Mouse (Mus musculus): Measurements from ENCODE around the gene Patz1. TPM values are rescaled to one million over a fixed set of nuclear protein-coding genes. Genes with fewer than 3 reads are reported as not detected.
A peak's percentile ranks its signal among the peaks of the same experiment; 100 is the strongest.

Patz1 gene
- polyA plus RNA-seq, 1 experiment, result 29.6 TPM

- H3K36me3 ChIP-seq (ENCODE audit: control insufficient read depth, insufficient read depth), result no peaks in the 10 kb centered on the region
- no peak overlapping the region for H3K4me3 ChIP-seq (ENCODE audit: insufficient read depth, poor library complexity, severe bottlenecking)
- no peaks in the 10 kb centered on the region for H3K79me2 ChIP-seq (ENCODE audit: control insufficient read depth, insufficient read depth)
- no peaks in the 10 kb centered on the region for H3K79me3 ChIP-seq (ENCODE audit: low read depth)
- H3K27me3 ChIP-seq (ENCODE audit: control insufficient read depth, insufficient read depth, insufficient read length), result no peaks in the 10 kb centered on the region
- H3ac ChIP-seq (ENCODE audit: control insufficient read depth, insufficient read length, low read depth), result no peak overlapping the region
- TF ChIP-seq CEBPB (IDR thresholded peaks at IDR 0.05; ENCODE audit: low read depth) (no peak), MYOD1 (IDR thresholded peaks at IDR 0.05; ENCODE audit: control insufficient read depth, insufficient read length, low read depth) (no peak), MYOG (IDR thresholded peaks at IDR 0.05; ENCODE audit: control insufficient read depth, extremely low read depth, insufficient read length) (no peak), FOSL1 (IDR thresholded peaks at IDR 0.05; ENCODE audit: insufficient read depth, low read length, poor library complexity, severe bottlenecking) (no peak), CTCF (IDR thresholded peaks at IDR 0.05; ENCODE audit: control insufficient read depth, insufficient read depth, insufficient read length) (no peak), MAX (IDR thresholded peaks at IDR 0.05) (no peak), USF1 (IDR thresholded peaks at IDR 0.05; ENCODE audit: low read depth) (no peak)
Observed at GRCm38 (mm10) chr11:3336602-3337001, 47.9 kb downstream of the Patz1 start.

- TF ChIP-seq USF1 (IDR thresholded peaks at IDR 0.05; ENCODE audit: low read depth) (peak; percentile 36), CEBPB (IDR thresholded peaks at IDR 0.05; ENCODE audit: low read depth) (no peak)
- no peaks in the 10 kb centered on the region for H3K79me2 ChIP-seq (ENCODE audit: control insufficient read depth, insufficient read depth)
- H3K79me3 ChIP-seq (ENCODE audit: low read depth), result no peaks in the 10 kb centered on the region
- H3K4me3 ChIP-seq (ENCODE audit: insufficient read depth, poor library complexity, severe bottlenecking), result no peak overlapping the region
- H3K27me3 ChIP-seq (ENCODE audit: control insufficient read depth, insufficient read depth, insufficient read length), result no peaks in the 10 kb centered on the region
- peak overlapping the region; percentile 29 for H3ac ChIP-seq (ENCODE audit: control insufficient read depth, insufficient read length, low read depth)
- H3K36me3 ChIP-seq (ENCODE audit: control insufficient read depth, insufficient read depth), result no peaks in the 10 kb centered on the region
Observed at GRCm38 (mm10) chr11:3337173-3337955, 48.7 kb downstream of the Patz1 start.

GRCm38 (mm10) chr11:3337961-3338360 lies 49.3 kb downstream of the Patz1 start:
- Histone ChIP-seq H3K79me2 (ENCODE audit: control insufficient read depth, insufficient read depth) (no peaks in the 10 kb centered on the region), H3K27me3 (ENCODE audit: control insufficient read depth, insufficient read depth, insufficient read length) (no peaks in the 10 kb centered on the region), H3K4me3 (ENCODE audit: insufficient read depth, poor library complexity, severe bottlenecking) (no peak overlapping the region), H3K79me3 (ENCODE audit: low read depth) (no peaks in the 10 kb centered on the region), H3ac (ENCODE audit: control insufficient read depth, insufficient read length, low read depth) (no peak overlapping the region), H3K36me3 (ENCODE audit: control insufficient read depth, insufficient read depth) (no peaks in the 10 kb centered on the region)
- TF ChIP-seq USF1 (IDR thresholded peaks at IDR 0.05; ENCODE audit: low read depth) (no peak), CEBPB (IDR thresholded peaks at IDR 0.05; ENCODE audit: low read depth) (no peak), CTCF (IDR thresholded peaks at IDR 0.05; ENCODE audit: control insufficient read depth, insufficient read depth, insufficient read length) (no peak), MYOG (IDR thresholded peaks at IDR 0.05; ENCODE audit: control insufficient read depth, extremely low read depth, insufficient read length) (no peak), MAX (IDR thresholded peaks at IDR 0.05) (no peak), FOSL1 (IDR thresholded peaks at IDR 0.05; ENCODE audit: insufficient read depth, low read length, poor library complexity, severe bottlenecking) (no peak), MYOD1 (IDR thresholded peaks at IDR 0.05; ENCODE audit: control insufficient read depth, insufficient read length, low read depth) (no peak)

GRCm38 (mm10) chr11:3341476-3341875 lies 52.8 kb downstream of the Patz1 start:
- H3ac ChIP-seq (ENCODE audit: control insufficient read depth, insufficient read length, low read depth), result no peak overlapping the region
- peaks cover 25% of the 10 kb centered on the region for H3K36me3 ChIP-seq (ENCODE audit: control insufficient read depth, insufficient read depth)
- TF ChIP-seq MYOG (IDR thresholded peaks at IDR 0.05; ENCODE audit: control insufficient read depth, extremely low read depth, insufficient read length) (no peak), CEBPB (IDR thresholded peaks at IDR 0.05; ENCODE audit: low read depth) (no peak)
- no peaks in the 10 kb centered on the region for H3K79me2 ChIP-seq (ENCODE audit: control insufficient read depth, insufficient read depth)
- H3K27me3 ChIP-seq (ENCODE audit: control insufficient read depth, insufficient read depth, insufficient read length), result no peaks in the 10 kb centered on the region
- H3K79me3 ChIP-seq (ENCODE audit: low read depth), result no peaks in the 10 kb centered on the region
- H3K4me3 ChIP-seq (ENCODE audit: insufficient read depth, poor library complexity, severe bottlenecking), result no peak overlapping the region

- no peak for TF ChIP-seq MYOD1 (IDR thresholded peaks at IDR 0.05; ENCODE audit: control insufficient read depth, insufficient read length, low read depth)
- TF ChIP-seq CEBPB (IDR thresholded peaks at IDR 0.05; ENCODE audit: low read depth), result no peak
- TF ChIP-seq MYOG (IDR thresholded peaks at IDR 0.05; ENCODE audit: control insufficient read depth, extremely low read depth, insufficient read length), result no peak
- no peak for TF ChIP-seq USF1 (IDR thresholded peaks at IDR 0.05; ENCODE audit: low read depth)
- TF ChIP-seq CTCF (IDR thresholded peaks at IDR 0.05; ENCODE audit: control insufficient read depth, insufficient read depth, insufficient read length), result no peak
- TF ChIP-seq MAX (IDR thresholded peaks at IDR 0.05), result no peak
- no peak for TF ChIP-seq FOSL1 (IDR thresholded peaks at IDR 0.05; ENCODE audit: insufficient read depth, low read length, poor library complexity, severe bottlenecking)
- H3K79me3 ChIP-seq (ENCODE audit: low read depth), result no peaks in the 10 kb centered on the region
- no peak overlapping the region for H3K4me3 ChIP-seq (ENCODE audit: insufficient read depth, poor library complexity, severe bottlenecking)
- H3ac ChIP-seq (ENCODE audit: control insufficient read depth, insufficient read length, low read depth), result no peak overlapping the region
- H3K27me3 ChIP-seq (ENCODE audit: control insufficient read depth, insufficient read depth, insufficient read length), result no peaks in the 10 kb centered on the region
- H3K79me2 ChIP-seq (ENCODE audit: control insufficient read depth, insufficient read depth), result no peaks in the 10 kb centered on the region
- H3K36me3 ChIP-seq (ENCODE audit: control insufficient read depth, insufficient read depth), result peaks cover 31% of the 10 kb centered on the region
Observed at GRCm38 (mm10) chr11:3344916-3345315, 56.2 kb downstream of the Patz1 start.

- Histone ChIP-seq H3K27me3 (ENCODE audit: control insufficient read depth, insufficient read depth, insufficient read length) (no peaks in the 10 kb centered on the region), H3K79me2 (ENCODE audit: control insufficient read depth, insufficient read depth) (no peaks in the 10 kb centered on the region), H3ac (ENCODE audit: control insufficient read depth, insufficient read length, low read depth) (no peak overlapping the region), H3K36me3 (ENCODE audit: control insufficient read depth, insufficient read depth) (peaks cover 41% of the 10 kb centered on the region), H3K4me3 (ENCODE audit: insufficient read depth, poor library complexity, severe bottlenecking) (no peak overlapping the region), H3K79me3 (ENCODE audit: low read depth) (no peaks in the 10 kb centered on the region)
- no peak for TF ChIP-seq MAX (IDR thresholded peaks at IDR 0.05)
- TF ChIP-seq MYOG (IDR thresholded peaks at IDR 0.05; ENCODE audit: control insufficient read depth, extremely low read depth, insufficient read length), result no peak
- no peak for TF ChIP-seq CTCF (IDR thresholded peaks at IDR 0.05; ENCODE audit: control insufficient read depth, insufficient read depth, insufficient read length)
- no peak for TF ChIP-seq USF1 (IDR thresholded peaks at IDR 0.05; ENCODE audit: low read depth)
- no peak for TF ChIP-seq FOSL1 (IDR thresholded peaks at IDR 0.05; ENCODE audit: insufficient read depth, low read length, poor library complexity, severe bottlenecking)
- no peak for TF ChIP-seq CEBPB (IDR thresholded peaks at IDR 0.05; ENCODE audit: low read depth)
- TF ChIP-seq MYOD1 (IDR thresholded peaks at IDR 0.05; ENCODE audit: control insufficient read depth, insufficient read length, low read depth), result no peak
Observed at GRCm38 (mm10) chr11:3346351-3346750, 57.7 kb downstream of the Patz1 start.

All from C2C12 (cell line).